In genomic region chr2:163549786-163550185, GRCm38 (mm10) we compare ENCODE assay signal across 18 mouse cellular contexts. TPM values are rescaled to one million over a fixed set of nuclear protein-coding genes. Genes with fewer than 3 reads are reported as not detected.
DNase-seq lines count a peak whose midpoint lies in the region; ATAC-seq and TF ChIP-seq lines count a peak whose summit lies in the region.
"Had no signal": no experiment of that assay in that cellular context is flagged by ENCODE, and none has a peak within 500 bp of the region (broad histone marks: within the 10 kb centered on the region; RNA-seq: fewer than 3 reads in every experiment).

No protein-coding gene starts in this region.

- TF ChIP-seq POLR2A in liver, adult 2 months (IDR thresholded peaks at IDR 0.05; ENCODE audit: extremely low read depth, insufficient read depth, low read length): no peak

- H3K4me3 ChIP-seq in liver, adult 2 months (ENCODE audit: insufficient read depth, low read depth, low read length): peak overlapping the region; percentile 90
- H3K4me3 ChIP-seq in liver, embryonic 15.5 days (replicated peaks): peak overlapping the region; percentile 50
- H3K4me3 ChIP-seq in forebrain, embryonic 15.5 days: no peak overlapping the region
- H3K4me3 ChIP-seq: hindbrain, embryonic 15.5 days; midbrain, embryonic 15.5 days had no signal

- no peaks in the 10 kb centered on the region for H3K27me3 ChIP-seq in liver, adult 2 months (ENCODE audit: control insufficient read depth, insufficient read depth, low read length)
- no peaks in the 10 kb centered on the region for H3K27me3 ChIP-seq in liver, embryonic 15.5 days
- no peaks in the 10 kb centered on the region for H3K27me3 ChIP-seq in forebrain, embryonic 15.5 days
- H3K27me3 ChIP-seq: hindbrain, embryonic 15.5 days; midbrain, embryonic 15.5 days had no signal

- WGBS in liver, adult 2 months: 8% methylated on average over 6 of the region's 6 CpGs
- WGBS in liver, embryonic 15.5 days (ENCODE audit: insufficient replicate concordance): 60% methylated on average over 6 of the region's 6 CpGs
- 31% methylated on average over 6 of the region's 6 CpGs for WGBS in forebrain, embryonic 15.5 days

- no peaks in the 10 kb centered on the region for H3K9me3 ChIP-seq in liver, embryonic 15.5 days (replicated peaks)
- H3K9me3 ChIP-seq in forebrain, embryonic 15.5 days: no peaks in the 10 kb centered on the region
- H3K9me3 ChIP-seq: hindbrain, embryonic 15.5 days; midbrain, embryonic 15.5 days had no signal

- H3K4me2 ChIP-seq in liver, embryonic 15.5 days: peak overlapping the region; percentile 49
- H3K4me2 ChIP-seq in forebrain, embryonic 15.5 days (replicated peaks): no peak overlapping the region
- H3K4me2 ChIP-seq: hindbrain, embryonic 15.5 days; midbrain, embryonic 15.5 days had no signal

- H3K4me1 ChIP-seq in liver, adult 2 months (ENCODE audit: control insufficient read depth, insufficient read depth, low read length): peaks cover 35% of the 10 kb centered on the region
- H3K4me1 ChIP-seq in liver, embryonic 15.5 days (replicated peaks): peaks cover 30% of the 10 kb centered on the region
- no peaks in the 10 kb centered on the region for H3K4me1 ChIP-seq in forebrain, embryonic 15.5 days
- H3K4me1 ChIP-seq: midbrain, embryonic 15.5 days had no signal

- H3K36me3 ChIP-seq in liver, adult 2 months (ENCODE audit: control insufficient read depth, insufficient read depth, low read length): peaks cover 33% of the 10 kb centered on the region
- H3K36me3 ChIP-seq in liver, embryonic 15.5 days (replicated peaks): no peaks in the 10 kb centered on the region
- H3K36me3 ChIP-seq in forebrain, embryonic 15.5 days: no peaks in the 10 kb centered on the region
- H3K36me3 ChIP-seq: hindbrain, embryonic 15.5 days; midbrain, embryonic 15.5 days had no signal

- ATAC-seq in liver, embryonic 15.5 days (ENCODE audit: insufficient read depth): no peak
- no peak for ATAC-seq in forebrain, embryonic 15.5 days (replicated peaks)
- no peak for ATAC-seq in inflammation-experienced regulatory T-cells, adult 6 months
- ATAC-seq: forebrain, embryonic 16.5 days; midbrain, embryonic 15.5 days had no signal

- peak overlapping the region; percentile 97 for H3K27ac ChIP-seq in liver, adult 2 months (replicated peaks; ENCODE audit: insufficient read depth, low read depth, low read length)
- 0 out of 2 replicates have a peak overlapping the region, but pooled peaks have one; percentile 6 for H3K27ac ChIP-seq in liver, embryonic 15.5 days (replicated peaks)
- no peak overlapping the region for H3K27ac ChIP-seq in forebrain, embryonic 15.5 days (replicated peaks)
- H3K27ac ChIP-seq: hindbrain, embryonic 15.5 days; midbrain, embryonic 15.5 days had no signal

- TF ChIP-seq CTCF in liver, adult 2 months (IDR thresholded peaks at IDR 0.05; ENCODE audit: low read depth, low read length): no peak

- DNase-seq in liver, adult 2 months (ENCODE audit: extremely low read depth, low read depth, low spot score): no peak
- DNase-seq in liver: no peak
- DNase-seq in kidney, postnatal 10 days: peak; percentile 79
- DNase-seq in spleen, postnatal 4 days (ENCODE audit: low spot score in 2 of 2): no peak
- DNase-seq in lung, postnatal 36 days: no peak
- DNase-seq: adrenal gland, postnatal 36 days; embryo, embryonic 11 days; gastrocnemius, postnatal 10 days; heart, postnatal 10 days; lung, adult 18-20 months; right cerebral cortex, postnatal 14 days had no signal

- peak overlapping the region; percentile 94 for H3K9ac ChIP-seq in liver, adult 2 months (ENCODE audit: low read depth, low read length)
- H3K9ac ChIP-seq in liver, embryonic 15.5 days: no peak overlapping the region
- no peak overlapping the region for H3K9ac ChIP-seq in forebrain, embryonic 15.5 days (replicated peaks)
- H3K9ac ChIP-seq: hindbrain, embryonic 15.5 days; midbrain, embryonic 15.5 days had no signal

- peaks cover 28% of the 10 kb centered on the region; the same call in 1 of the 2 replicates for H3K79me2 ChIP-seq in liver, adult 2 months (ENCODE audit: control insufficient read depth, insufficient read depth, low read length)

RNA-seq across cellular contexts. Expression of gene Hnf4a, which starts 43.2 kb away (rescaled TPM):
- total RNA-seq in liver, adult 2 months (2014; rRNA removed): 164 and 213 TPM in 2 replicates
- 260 and 313 TPM in 2 replicates for polyA plus RNA-seq in liver, adult 2 months (2012; rRNA removed)
- polyA plus RNA-seq in liver, embryonic 15.5 days (2015; fragmentation: Nextera tagmentation; extraction: Ambion mirVana): 17.0 and 19.0 TPM in 2 replicates
- polyA plus RNA-seq in forebrain, embryonic 15.5 days (2015; fragmentation: Nextera tagmentation; extraction: Ambion mirVana): not detected in 2 replicates
- not detected for polyA plus RNA-seq in inflammation-experienced regulatory T-cells, adult 6 months (2017; shearing (Covaris generic))
- total RNA-seq: heart, adult 8-10 months; heart, postnatal 10 days had no signal
- polyA plus RNA-seq: midbrain, embryonic 15.5 days had no signal

RNA-seq across cellular contexts. Expression of gene Ttpal, which starts 52.3 kb away (rescaled TPM):
- total RNA-seq in liver, adult 2 months (2014; rRNA removed): 9.3 and 9.7 TPM in 2 replicates
- 8.1 and 12.4 TPM in 2 replicates for polyA plus RNA-seq in liver, adult 2 months (2012; rRNA removed)
- 8.5 and 10.4 TPM in 2 replicates for polyA plus RNA-seq in liver, embryonic 15.5 days (2015; fragmentation: Nextera tagmentation; extraction: Ambion mirVana)
- polyA plus RNA-seq in forebrain, embryonic 15.5 days (2015; fragmentation: Nextera tagmentation; extraction: Ambion mirVana): 43.3 and 44.4 TPM in 2 replicates
- 10 to 100 TPM; 37.3 to 41.8 (median 40.6) TPM for polyA plus RNA-seq in inflammation-experienced regulatory T-cells, adult 6 months (2017; shearing (Covaris generic))

RNA-seq across cellular contexts. Expression of gene R3hdml, which starts 57.7 kb away (rescaled TPM):
- total RNA-seq in liver, adult 2 months (2014; rRNA removed): not detected in 2 replicates
- not detected in 2 replicates for polyA plus RNA-seq in liver, adult 2 months (2012; rRNA removed)
- polyA plus RNA-seq in liver, embryonic 15.5 days (2015; fragmentation: Nextera tagmentation; extraction: Ambion mirVana): not detected in 2 replicates
- polyA plus RNA-seq in forebrain, embryonic 15.5 days (2015; fragmentation: Nextera tagmentation; extraction: Ambion mirVana): not detected in 2 replicates
- not detected for polyA plus RNA-seq in inflammation-experienced regulatory T-cells, adult 6 months (2017; shearing (Covaris generic))
- total RNA-seq: adrenal gland, postnatal 36 days; gastrocnemius, postnatal 10 days; heart, adult 8-10 months; heart, postnatal 10 days had no signal
- polyA plus RNA-seq: forebrain, embryonic 16.5 days; midbrain, embryonic 15.5 days had no signal

Comparison
In these comparisons a context has a peak if more than half of its experiments do, and no peak if none do; other contexts are left out.
1. RNA of gene Hnf4a, which starts 43.2 kb away (polyA plus RNA-seq): 260 to 313 TPM in liver, adult 2 months and 17.0 to 19.0 TPM in liver, embryonic 15.5 days; not detected in forebrain, embryonic 15.5 days and not detected in inflammation-experienced regulatory T-cells, adult 6 months; every median in the first group is over 10 times any median in the second.